Mouse (Mus musculus) lung, adult 2 months (tissue): ENCODE measurements around the gene Srgap1.

Experiments used
- CTCF ChIP-seq: fragments of 200-500 bp; IDR thresholded peaks from 2 replicates; pipeline ENCODE4 v1.5.1; 2011; ENCODE audit warnings: mild to moderate bottlenecking, low read length, control low read depth; ENCODE audit not compliant: insufficient read depth
- POLR2A ChIP-seq: fragments of 200-500 bp; IDR thresholded peaks from 2 replicates; pipeline ENCODE4 v1.6.1; 2011; ENCODE audit warnings: low read depth, mild to moderate bottlenecking, control low read depth, low read length, borderline replicate concordance; ENCODE audit errors: extremely low read depth

GRCm38 (mm10) chr10:121900772-121901171 is 146.3 kb downstream of the Srgap1 start:
- TF ChIP-seq POLR2A (no peak), CTCF (no peak)
